Mouse (Mus musculus): ENCODE data around the gene Ppp1r21.

- TF ChIP-seq CTCF (conservative IDR thresholded peaks at IDR 0.05 in 1 of 2, IDR thresholded peaks at IDR 0.05 in 1 of 2; ENCODE audit: low read depth in 2 of 2, low read length in 2 of 2) (no peak), ZNF384 (IDR thresholded peaks at IDR 0.05; ENCODE audit: low read depth, low read length) (no peak), EP300 (IDR thresholded peaks at IDR 0.05; ENCODE audit: low read length) (no peak)
Observed at GRCm38 (mm10) chr17:88632631-88633030, 102.7 kb downstream of the Ppp1r21 start.

Data from CH12.LX (cell line).